Mouse (Mus musculus) WW6 (cell line): Measurements from ENCODE around the gene Larp4b.
"Not testable (repeated sequence)": the region's sequence is repeated elsewhere in the genome, so short reads cannot be mapped to it uniquely, and the experiment has no call there.

ENCODE experiments used
- DNase-seq: peaks from one replicate; pipeline ENCODE4 v3.0.0-alpha.2; 2013; ENCODE audit warnings: low read depth, low spot score

Larp4b gene

DNA sequence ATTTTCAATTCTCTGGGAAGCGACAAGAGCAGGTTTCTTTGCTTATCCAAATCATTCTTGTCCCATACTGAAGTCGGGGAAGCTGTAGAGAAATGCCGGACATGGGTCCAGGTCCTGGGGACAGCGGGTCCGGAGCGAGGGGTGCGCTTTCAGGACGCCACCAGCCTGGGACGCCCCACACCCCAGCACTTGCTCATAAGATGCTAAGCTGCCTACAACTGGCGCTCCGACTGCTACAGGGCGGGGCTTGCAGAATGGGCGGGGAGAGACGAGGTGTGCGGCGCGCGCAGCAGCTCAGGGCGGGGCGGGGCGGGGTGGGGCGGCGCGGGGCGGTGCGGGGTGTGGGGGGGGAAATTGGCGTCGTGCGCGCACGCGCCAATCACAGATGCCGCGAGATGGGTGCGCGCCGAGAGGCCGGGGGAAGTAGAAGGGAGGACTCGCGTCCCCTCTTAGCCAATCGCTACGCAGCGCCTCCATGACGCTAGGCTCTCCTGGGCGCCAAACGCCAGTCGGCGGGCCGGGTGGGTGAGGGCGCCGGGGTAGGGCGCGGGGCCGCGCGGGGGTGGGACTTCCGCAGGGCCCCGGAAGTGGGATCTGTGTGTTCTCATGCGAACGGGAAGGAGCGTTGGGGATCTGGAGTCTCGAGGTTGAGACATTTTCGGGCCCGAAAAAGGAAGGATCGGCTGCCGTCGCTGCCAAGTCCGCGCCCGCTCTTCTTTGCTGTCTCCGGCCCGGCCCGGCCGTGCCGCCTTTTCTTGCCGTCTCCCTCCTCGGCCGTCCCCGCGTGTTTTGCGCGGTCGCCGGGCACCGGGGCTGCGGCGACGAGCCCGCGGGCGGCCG, at the start of gene Larp4b:
Gene Larp4b (plus strand): TSS at position 566 of the 840 bp plus-strand sequence.
- DNase-seq = peak; percentile 96

DNA sequence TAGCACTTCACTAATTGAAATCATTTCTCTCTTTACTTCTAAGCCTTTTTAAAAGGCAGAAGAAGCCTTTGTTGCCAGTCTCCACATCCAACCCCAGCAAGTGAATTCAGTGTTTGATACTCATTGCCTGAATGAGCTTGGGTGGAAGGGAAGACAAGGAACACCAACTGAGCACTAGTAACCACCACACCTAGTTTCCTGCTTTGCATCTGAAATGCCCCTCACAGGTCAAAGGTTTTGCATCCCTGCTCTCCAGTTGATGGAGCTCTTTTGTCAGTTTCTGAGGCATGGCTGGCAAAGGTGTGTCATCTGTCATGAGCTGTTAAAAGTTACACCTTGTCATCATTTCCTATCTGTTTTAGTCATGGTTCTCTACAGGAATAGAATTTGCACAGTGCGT, 49.0 kb upstream of the Larp4b start:
- no peak for DNase-seq

DNA sequence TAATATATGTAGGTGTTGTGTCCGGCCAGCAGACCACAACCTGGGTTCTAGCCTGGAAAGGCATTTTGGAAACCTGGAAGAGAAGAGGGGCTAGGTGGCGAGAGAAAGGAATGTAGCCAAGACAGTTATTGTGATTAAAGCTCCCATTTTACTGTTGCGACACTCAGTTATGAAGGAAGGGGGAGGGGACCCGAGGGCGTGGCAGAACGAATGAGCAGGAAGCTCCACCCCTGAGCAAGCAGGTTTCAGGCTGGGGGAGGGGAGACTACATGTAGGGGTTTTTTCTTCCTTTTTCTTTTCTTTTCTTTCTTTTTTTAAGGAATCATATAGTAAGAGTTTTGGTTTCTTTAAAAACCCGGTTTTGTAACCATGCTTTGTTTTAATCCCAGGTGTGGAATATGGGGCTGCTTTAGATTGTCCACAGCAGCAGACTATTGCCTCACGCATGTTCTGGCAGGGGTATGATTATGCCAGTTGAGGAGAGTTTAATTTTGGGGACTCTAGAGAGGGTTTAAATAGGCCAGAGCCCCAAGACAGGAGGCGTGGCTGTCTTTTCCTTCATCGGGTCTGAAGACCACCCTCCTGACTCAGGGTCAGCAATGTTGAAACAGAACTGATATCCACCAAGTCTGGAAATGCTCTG, 41.5 kb upstream of the Larp4b start:
- not testable (repeated sequence) for DNase-seq

DNA sequence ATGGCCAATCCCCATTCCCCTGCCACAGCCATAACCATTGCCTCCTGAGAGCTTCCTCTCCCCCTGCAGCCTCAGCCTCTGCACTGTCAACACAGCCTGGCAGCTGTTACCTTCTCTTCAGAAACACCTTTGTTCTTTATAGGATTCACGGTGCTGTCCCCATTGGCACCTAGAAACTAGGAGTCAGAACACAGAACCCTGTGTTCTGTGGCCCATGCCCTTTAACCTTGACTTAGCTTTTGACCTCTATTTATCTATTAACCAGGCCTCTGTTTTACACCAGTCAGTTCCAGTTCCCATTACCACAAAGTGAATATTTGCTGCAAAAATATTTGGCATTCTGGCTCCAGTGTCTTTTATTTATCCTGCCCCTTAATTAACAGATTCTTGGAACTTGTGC, 36.4 kb upstream of the Larp4b start:
- no peak for DNase-seq

DNA sequence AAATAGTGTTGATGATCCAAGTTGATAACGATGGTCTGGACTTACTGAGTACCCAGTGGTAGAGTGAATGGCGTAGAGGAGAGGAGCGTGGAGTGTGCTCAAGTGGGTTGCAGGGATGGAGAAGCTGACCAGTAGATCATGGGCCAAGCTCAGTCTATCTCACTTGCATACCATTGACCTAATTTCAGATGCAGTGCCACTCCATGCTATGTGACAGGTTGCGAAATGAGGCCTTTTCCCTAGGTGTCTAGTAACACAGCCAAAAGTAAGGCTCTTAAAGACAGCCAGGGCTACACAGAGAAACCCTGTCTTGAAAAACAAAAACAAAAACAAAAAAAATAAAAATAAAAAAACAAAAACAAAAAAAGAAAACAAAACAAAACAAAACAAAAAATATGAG, 35.0 kb upstream of the Larp4b start:
- DNase-seq = no peak

DNA sequence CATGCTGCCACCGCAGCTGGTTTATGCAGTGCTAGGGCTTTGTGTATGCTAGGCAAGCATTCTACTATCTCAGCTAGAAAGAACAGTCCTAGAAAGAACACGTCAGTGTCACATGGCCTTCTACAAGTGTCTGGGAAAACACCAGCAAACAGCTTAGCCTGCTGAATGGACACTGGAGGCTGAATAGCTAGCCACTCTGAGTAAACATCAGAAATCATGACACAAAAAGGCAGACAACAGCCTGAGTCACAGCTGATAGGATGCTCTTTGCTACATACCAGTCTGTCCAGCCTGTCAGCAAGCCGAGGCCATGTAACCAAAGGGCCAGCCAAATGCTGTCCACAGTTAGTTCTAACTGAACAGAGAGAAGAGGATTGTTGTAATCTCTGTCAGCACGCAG, 32.3 kb upstream of the Larp4b start:
- no peak for DNase-seq

DNA sequence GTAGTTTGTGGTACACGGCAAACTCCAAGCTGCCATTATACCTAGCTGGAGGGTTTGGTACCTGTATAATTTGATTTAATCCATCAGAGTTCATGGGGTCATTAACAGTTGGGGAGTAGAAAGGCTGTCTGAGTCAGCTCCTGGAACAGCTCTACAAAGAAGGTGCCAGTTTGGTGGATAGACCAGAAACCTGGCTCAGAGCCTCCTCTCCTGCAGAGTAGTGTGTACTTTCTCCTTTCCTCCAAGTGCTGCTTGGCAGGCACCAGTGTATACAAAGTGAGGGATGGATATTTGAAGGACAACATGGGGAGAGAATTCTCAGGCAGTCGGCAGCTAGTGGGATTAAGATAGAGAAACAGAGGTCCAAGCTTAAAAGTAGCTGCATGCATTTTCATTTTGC, 29.5 kb upstream of the Larp4b start:
- no peak for DNase-seq

DNA sequence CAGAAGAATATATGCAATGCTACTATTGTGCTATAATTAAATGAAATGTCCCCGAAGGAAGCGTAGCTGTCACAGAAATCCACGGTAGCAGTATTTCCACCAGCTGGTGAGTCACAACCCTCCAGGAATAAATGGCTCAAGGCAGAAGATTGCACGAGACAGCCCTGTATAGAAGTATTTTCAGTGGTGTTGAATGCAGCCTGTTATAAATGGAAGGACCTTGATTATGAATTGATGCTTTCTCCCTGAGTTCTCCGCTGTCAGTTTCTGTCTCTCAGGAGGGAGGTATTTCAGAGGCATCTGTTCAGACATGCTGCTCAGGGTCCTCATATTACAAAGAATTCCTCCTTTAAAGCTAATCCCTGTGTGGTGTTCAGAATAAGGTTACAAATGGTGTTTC, 27.6 kb upstream of the Larp4b start:
- no peak for DNase-seq

DNA sequence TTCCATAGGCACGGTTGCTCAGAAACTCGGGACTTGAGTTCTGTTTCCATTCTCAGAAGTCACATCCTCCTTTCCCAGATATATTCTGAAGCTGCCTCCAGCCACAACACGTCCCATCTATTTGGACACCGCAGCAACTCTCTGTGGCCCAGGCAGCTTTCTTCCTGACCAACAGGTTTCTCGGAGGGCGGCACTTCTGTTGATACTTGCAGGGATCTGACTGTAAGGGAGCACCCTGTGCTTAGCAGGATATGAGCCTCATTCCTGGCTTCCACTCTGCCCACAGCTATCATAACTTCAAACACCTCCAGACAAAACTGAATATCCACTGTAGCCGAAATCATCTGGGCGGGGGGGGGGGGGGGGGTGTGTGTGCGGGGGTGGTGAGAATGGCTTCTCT, 22.7 kb upstream of the Larp4b start:
- no peak for DNase-seq

DNA sequence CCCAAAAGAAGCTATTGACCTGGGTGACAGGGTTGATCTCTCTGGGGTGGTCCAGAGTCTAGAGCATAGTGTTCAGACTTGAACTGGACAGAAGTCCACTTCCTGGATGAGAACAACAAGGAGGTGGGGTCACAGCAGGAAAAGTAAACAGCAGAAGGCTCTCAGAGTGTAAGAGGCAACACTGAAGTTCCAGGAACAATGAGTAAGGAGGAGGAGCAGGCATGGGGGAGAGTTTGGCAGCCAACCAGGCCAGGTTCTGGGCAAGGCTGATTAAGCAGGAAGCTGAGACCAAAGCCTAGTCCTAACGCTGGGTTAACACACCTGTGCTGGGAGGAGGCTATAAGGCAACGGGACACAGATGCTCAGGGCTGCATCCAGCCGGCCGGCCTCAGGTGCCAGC, 19.9 kb upstream of the Larp4b start:
- no peak for DNase-seq

DNA sequence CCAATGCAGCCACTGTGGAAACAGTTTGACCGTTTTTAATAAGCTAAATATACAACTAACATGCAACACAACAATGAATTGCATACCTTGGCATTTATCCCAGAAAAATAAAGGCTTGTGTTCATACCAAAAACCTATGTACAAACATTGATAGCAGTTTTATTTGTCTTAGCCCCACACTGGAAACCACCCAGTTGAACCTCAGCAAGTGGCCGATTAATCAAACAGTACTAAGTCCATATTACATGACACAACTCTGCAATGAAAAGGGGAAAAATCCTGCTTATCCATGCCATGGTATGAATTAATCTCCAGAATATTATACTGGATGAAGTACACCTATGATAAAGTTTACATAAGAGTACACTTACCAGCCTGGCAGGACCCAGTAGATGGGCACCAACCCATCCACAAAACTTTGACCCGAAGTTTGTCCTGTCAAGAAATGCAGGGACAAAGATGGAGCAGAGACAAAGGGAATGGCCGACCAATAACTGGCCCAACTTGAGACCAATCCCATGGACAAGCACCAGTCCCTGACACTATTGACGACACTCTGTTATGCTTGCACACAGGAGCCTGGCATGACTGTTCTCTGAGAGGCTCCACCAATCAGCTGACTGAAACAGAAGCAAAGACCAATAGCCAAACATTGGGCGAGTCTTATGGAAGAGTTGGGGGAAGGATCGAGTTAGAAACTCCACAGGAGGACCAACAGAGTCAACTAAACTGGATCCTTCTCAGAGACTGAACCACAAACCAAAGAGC, 17.7 kb upstream of the Larp4b start:
- no peak for DNase-seq

DNA sequence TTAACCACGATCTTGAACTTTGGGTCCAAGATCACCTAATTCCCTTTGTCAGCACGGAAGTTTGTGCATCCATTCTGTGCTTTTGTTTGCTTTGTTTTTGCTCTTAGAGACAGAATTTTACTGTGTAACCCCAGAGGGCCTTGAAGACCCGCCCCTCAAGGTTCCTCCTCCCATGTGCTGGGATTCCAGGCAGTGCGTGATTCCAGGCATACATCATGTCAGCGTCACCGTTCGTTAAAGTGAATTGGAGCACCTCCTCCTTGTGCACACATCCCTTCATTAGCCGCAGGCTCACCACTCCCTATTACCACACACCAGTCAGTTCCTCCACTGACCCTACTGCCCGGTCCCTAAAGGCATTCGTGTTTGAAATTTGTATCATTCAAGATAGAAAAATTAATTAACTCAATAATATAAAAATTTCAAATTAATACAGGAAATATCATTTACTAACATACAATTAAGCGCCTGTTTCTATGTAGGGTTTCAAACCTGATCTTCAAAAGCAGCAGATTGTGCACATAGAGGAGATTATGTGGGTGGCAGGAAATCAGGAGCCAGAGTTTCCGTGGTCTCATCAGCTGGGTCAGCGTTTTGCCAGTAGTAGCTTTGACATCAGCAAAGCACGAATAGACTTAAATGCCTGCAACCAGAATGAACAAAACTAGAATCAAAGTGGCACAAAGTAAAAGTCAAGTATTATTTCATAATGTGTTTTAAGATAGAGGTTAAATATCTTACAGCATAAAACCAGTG, 11.4 kb upstream of the Larp4b start:
- DNase-seq = no peak

DNA sequence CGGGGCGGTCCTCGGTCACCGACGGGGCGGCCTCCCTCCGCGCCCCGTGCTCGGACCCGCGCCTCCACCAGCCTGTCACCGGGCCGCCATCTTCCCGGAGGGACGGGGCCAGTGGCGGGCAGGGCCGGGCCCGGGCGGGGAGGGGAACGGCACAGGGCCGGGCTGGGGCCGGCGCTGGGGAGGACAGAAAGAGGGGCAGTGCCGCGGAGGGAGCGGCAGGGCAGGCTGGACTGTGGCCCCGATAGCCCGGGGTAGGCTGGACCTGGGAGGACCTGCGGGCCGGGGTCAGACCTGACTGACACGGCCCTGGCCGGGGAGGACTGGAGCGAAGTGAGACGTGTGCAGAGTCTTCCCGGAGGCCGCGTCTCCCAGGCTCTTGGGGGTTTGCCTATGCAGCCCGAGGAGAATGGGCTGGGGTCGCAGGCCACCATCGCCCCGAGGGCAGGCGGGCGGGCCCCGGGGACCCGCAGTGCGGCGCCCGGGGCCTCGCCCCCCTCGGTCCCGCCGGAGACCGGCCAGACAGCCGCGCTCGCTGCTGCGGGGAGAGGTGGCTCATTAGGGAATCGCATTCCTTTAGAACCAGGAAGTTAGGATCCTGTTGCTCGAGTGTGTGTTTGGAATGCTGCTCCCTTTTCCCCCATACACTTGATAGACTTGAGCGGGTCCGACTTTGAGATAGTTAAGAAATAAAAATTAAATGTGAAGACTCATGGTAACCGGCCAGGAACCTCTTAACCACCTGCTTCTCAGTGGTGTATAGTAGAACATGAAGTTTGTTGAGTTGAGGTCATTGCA, 702 bp downstream of the Larp4b start:
- no peak for DNase-seq

DNA sequence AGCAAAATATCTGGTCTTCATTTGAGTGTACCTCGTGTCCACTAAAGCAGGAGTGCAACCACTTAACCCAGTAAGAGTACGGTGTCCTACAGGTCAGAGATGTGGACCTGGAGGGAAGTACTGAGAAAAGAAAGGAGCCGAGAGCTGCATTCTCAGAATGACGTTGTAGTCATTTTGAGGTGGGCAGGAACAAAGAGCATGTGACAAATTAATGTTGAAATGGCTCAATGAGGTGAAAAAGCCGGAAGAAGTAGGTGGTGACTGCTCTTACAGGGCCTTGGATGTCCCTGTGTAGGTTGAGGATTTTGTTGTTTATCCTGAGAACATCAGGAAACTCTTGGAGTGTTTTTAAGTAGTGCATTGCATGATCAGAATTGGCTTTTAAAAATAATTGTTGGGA, 5.6 kb downstream of the Larp4b start:
- DNase-seq = no peak

DNA sequence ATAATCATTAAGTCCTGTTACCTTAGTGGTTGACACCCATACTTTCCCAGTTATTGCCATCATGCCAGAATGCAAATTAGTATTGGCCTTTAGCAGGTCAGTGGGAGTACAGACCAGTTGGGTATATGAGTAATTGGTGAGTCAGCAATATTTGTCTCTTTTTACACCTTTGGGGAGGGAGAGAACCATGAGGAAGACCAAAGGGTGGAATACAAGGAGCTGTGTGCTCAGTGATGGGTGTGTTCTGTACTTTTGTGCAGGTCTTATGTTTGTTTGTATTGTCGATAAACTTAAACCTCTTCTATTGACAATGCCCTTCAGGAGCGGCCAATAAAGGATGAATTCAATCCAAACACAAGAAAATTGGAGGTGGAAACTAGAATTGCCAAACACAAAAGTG, 6.8 kb downstream of the Larp4b start:
- no peak for DNase-seq

DNA sequence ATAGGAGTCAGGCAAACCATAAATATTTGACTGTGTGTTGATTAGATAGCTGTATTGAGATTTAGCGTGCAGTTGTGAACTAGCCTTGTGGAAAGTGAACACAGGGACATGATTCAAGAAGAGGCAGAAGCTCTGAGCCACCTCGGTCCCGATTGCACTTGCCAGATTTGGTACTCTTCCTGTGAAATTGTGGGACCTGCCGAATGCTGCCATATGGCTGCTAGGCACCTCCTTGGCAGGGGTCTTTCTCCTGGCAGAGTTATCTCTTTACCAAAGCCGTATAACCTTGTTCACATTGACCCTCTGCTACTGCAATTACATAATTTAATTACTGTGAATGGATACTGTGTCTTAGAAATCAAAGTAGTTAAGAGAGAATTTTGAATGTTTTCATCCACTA, 12.6 kb downstream of the Larp4b start:
- no peak for DNase-seq

DNA sequence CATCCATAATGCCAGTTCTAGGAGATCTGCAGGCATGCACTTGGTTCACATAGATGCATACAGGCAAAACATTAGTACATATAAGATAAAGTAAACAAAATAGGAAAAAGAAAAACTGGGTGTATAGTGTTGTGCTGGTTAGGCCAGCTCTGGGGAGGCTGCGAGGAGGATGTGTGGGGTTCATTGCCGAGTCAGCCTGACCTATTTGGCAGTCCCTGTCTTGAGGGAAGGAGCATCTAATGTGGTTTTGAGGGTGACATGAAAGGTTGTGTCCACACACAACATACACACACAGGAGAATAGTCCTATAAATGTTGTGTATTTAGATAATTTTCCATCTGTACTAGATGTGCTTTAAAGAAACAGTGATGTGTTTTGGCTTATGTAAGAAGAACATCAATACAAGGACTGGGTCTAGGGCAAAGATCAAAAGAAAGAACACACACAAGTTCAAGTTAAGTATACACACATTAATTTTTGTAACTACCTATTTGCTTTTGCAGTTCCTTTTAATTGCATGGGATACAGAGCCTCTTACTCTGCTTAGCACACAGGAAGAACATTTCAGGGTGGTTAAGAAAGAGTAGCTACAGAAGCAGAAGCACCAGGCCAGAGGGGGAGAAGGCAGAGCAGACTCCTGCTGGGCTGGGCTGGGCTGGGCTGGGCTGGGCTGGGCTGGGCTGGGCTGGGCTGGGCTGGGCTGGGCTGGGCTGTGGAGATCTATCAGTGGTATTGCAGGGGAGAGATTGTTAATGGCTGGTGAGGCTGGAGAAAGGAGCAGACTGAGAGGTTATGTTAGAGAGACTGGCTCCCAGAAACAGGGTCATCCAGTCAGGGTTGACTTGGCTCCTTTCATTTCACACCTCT, 13.5 kb downstream of the Larp4b start:
- DNase-seq = no peak

DNA sequence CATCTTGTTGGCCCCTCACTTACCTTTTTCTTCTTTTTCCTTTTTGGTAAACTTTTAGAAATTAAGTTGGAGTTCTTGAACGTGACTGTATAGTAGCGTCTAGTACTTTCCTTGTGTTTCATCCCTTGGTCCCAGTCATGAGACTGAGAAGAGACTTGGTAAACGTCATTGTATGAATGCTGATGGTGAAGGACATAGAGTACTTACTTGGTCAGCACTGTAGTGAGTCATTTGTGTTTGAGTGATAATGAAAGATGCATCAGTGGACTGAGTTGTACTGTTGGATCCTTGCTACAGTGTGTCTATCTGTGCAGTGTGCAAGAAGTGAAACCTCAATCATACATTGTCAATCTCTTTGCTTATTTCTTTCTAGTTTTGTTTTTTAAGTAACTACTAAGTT, 20.1 kb downstream of the Larp4b start:
- DNase-seq = no peak

DNA sequence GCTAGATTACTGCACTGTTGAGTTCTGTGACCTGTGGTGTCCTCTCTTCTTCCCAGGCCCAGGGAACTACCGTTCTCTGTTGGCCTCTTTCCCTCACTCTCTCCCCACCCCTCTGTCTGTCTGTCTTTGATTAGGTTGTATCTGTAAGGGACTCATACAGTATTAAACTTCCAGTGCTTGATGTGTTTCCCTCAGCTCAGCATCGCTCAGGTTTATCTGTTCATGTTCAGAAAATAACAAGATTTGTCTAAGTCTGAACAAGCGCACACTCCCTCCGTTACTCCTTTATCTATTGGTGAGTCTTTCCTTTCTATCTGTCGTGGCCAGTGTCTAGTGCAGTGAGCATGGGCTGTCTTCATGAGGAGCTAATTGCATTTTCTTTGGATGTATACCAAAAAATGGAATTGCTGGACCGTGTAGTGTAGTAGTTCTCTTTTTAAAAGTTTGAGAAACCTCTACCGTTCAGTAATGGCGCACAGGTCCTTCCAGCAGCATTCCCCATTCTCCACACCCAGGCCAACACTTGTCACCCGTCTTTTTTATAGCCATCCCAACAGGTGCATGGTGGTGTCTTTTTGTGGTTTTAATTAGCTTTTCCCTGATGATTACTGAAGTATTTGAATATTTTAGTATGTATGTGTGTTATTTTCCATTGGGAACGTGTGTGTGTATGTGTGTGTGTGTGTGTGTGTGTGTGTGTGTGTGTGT, 27.3 kb downstream of the Larp4b start:
- no peak for DNase-seq
